Mouse (Mus musculus) monocyte, adult 2 months (primary cell): ENCODE results near the gene Iffo1.
A peak's percentile ranks its signal among the peaks of the same experiment; 100 is the strongest.

Experiments used
- DNase-seq, 2 experiments: peaks; one replicate each; pipeline ENCODE4 v3.0.0; 2022; ENCODE audit warnings: low spot score in 2 of 2, low read depth in 1 of 2

Iffo1 gene

DNA sequence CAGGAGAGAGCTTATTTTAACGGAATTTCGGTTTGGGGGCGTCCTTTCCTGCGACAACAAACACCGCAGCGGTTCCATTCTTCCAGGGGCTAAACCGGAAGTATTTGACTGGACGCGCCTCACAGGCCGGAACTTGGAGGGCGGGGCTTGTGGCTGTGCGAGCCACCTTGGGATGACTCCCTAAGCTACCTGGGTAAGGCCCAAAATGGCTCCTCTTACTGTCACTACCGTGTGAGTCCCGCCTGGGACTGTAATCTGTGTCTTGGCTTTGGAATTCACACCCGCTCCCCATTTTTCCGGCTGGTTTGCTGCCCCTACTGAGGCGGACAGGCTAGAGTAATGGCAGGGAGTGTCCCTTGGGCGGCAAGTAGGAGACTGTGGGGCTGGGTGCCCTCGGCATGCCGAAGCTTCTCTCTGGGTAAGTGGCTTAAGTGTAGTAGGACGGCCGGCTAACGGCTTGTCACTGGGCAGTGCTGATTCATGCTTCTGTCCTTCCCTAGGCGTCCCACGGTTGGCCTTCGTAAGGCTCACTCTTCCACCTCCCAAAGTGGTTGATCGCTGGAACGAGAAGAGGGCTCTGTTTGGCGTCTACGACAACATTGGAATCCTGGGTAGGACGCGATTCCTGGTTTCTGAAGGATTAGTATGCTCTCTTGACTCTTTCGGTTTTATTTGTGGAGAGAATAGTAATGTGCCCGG is 47.1 kb downstream of the Iffo1 start:
- DNase-seq = peak; percentile 66 to 72

DNA sequence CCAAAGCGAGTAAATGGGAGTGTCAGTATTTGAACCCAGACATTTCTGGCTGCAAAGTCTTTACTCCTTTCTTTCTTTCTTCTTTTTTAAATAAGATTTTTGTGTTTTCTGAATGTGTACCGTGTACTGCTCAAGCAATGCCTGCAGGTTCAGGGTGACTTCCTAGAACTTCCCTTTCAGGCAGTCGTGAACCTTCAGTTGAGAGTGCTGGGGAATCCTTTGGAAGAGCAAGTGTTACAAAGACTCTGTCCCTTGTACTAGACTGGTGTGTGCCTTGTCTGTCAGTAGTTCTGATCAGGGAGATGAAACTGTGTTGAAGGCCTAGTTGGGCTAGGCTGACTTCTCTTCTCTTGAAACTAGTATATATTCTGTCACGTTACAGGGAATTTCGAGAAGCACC is 47.8 kb downstream of the Iffo1 start:
- no peak for DNase-seq

DNA sequence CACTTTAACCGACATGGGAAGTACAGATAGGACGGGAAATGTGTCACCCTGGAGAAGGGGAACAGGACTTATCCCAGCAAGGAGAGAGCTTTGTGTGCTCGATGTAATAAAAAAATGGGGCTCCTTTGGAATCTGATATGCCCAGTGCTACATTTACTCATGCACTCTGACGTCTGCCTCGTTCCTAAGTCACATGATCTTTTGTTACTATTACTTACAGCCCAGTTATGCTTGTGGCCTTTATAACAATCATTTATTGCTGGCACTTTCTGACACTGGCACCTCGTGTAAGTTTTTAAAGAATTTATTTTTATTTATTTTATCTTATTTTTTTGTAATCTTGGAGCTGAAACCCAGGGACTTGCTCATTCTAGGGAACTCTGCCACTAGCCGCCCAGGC is 48.3 kb downstream of the Iffo1 start:
- no peak for DNase-seq

DNA sequence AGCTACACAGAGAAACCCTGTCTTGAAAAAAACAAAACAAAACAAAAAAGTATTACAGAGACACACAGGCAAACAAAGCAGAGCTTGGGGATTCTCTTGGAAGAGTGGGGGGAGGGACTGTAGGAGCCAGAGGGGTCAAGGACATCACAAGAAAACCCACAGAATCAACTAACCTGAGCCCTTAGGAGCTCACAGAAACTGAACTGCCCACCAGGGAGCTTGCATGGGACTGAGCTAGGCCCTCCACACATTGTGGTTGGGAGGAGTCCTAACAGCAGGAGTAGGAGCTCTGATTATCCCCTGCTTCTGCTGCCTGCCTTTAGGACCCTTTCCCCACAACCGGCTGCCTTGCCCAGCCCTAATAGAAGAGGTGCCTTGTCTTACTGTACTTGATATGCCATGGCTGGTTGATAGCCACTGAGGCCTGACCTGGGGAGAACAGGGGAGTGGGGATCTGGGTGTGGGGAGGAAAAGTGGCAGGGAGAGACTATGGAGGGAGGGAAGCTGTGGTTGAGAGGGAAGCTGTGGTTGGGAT is 50.6 kb downstream of the Iffo1 start:
- no peak for DNase-seq

DNA sequence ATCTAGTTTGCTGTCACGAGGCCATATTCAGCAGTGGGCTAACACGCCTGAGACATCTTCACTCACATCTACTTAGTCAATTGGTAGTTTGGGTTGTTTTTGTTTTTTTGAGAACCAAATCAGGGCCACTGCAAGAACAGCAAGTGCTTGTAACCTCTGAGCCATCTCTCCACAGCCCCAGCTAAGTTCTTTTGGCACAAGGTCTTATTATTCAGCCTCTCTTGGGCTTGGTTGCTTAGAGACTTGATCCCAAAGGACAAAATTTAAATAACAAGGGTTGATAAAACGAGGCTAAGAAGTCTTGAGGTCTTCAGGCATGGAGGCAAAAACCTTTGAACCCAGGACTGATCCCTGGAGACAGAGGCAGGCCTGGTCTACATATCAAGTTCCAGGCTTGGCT is 51.3 kb downstream of the Iffo1 start:
- DNase-seq = no peak

DNA sequence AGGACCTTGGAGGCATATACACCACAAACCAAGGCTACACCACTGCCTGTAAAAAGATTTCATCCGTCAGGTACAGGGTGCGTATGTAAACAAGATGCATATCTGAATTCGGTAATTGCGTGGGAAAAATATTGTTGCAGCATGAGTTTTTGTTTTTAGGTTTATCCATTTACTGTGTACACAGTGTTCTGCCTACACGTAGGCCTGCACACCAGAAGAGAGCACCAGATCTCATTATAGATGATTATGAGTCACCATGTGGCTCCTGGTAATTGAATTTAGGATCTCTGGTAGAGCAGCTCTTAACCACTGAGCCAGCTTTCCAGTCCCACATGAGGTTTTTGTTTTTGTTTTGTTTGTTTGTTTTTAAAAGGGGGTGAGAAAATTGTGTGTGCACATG is 52.1 kb downstream of the Iffo1 start:
- DNase-seq = no peak

DNA sequence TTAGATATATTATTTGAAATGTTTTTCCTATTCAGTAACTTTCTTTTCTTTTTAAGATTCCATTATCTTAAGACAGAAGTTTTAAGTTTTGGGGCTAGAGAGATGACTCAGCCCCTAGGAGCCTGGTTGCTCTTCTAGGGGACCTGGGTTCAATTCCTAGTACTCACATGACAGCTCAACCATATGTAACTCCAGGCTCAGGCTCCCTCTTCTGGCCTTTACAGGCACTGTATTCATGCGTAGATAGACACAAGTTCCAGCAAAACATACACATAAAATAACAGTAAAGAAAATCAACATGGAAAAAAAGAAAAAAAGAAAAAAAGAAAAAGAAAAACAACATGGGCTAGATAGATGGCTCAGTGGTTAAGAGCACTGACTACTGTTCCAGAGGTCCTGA is 65.4 kb downstream of the Iffo1 start:
- DNase-seq = no peak
